Comparison of ENCODE assay signal across 13 mouse cellular contexts in the genomic region with DNA sequence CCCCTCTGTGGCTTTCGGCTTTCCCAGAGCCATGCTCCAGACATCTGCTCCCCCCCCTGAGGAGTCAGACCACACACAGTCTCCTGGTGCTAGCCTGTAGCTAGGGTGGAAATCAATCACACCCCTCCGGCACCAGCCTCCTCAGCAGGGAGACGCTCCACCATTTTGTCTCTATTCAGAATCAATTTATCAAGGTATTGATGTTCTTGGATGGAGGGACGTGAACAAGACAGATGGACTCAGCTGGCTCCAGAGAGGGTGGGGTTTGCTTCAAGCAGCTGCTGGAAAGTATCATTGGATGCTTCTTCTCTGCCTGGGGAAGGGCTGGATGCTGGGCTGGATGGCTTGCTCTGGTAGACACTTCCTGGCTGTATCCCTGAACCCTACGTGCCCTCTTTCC.
DNase-seq lines count a peak whose midpoint lies in the region; ATAC-seq and TF ChIP-seq lines count a peak whose summit lies in the region.
"Had no signal": no experiment of that assay in that cellular context is flagged by ENCODE, and none has a peak within 500 bp of the region (broad histone marks: within the 10 kb centered on the region; RNA-seq: fewer than 3 reads in every experiment).

No protein-coding gene starts in this region.

- peaks cover 9% of the 10 kb centered on the region for H3K4me1 ChIP-seq in ES-Bruce4 (ENCODE audit: control insufficient read depth, insufficient read depth, low read length)
- H3K4me1 ChIP-seq in embryonic facial prominence, embryonic 14.5 days (ENCODE audit: control insufficient read depth, insufficient read depth, low read length): 0 out of 2 replicates have a peak, but pooled peaks cover 6% of the 10 kb centered on the region
- H3K4me1 ChIP-seq: heart, embryonic 10.5 days had no signal

- peak; percentile 97 for TF ChIP-seq EP300 in ES-Bruce4 (IDR thresholded peaks at IDR 0.05; ENCODE audit: insufficient read depth, low read depth, low read length)

- no peak overlapping the region for H3K4me2 ChIP-seq in embryonic facial prominence, embryonic 14.5 days (ENCODE audit: low read depth, low read length)
- H3K4me2 ChIP-seq: limb, embryonic 13.5 days had no signal

- no peak for ATAC-seq in embryonic facial prominence, embryonic 14.5 days (ENCODE audit: low read depth)
- ATAC-seq in cerebellum, adult (ENCODE audit: insufficient number of reproducible peaks, low FRiP score, low TSS enrichment): no peak
- ATAC-seq: midbrain, embryonic 16.5 days had no signal

- no peak overlapping the region for H3K4me3 ChIP-seq in ES-Bruce4 (ENCODE audit: low read depth, low read length)
- H3K4me3 ChIP-seq in embryonic facial prominence, embryonic 14.5 days (ENCODE audit: low read depth, low read length): no peak overlapping the region
- H3K4me3 ChIP-seq: heart, embryonic 10.5 days; limb, embryonic 13.5 days had no signal

- no peaks in the 10 kb centered on the region for H3K36me3 ChIP-seq in ES-Bruce4 (ENCODE audit: control insufficient read depth, insufficient read depth, low read length, poor library complexity, severe bottlenecking)
- H3K36me3 ChIP-seq in embryonic facial prominence, embryonic 14.5 days (ENCODE audit: control insufficient read depth, insufficient read depth, low read length): no peaks in the 10 kb centered on the region
- H3K36me3 ChIP-seq: heart, embryonic 10.5 days; limb, embryonic 13.5 days had no signal

- peak overlapping the region; percentile 89 for H3K27ac ChIP-seq in ES-Bruce4 (ENCODE audit: insufficient read depth, low read length)
- no peak overlapping the region for H3K27ac ChIP-seq in embryonic facial prominence, embryonic 14.5 days (replicated peaks; ENCODE audit: low read depth, low read length)
- H3K27ac ChIP-seq: heart, embryonic 10.5 days; limb, embryonic 13.5 days had no signal

- no peak overlapping the region for H3K9ac ChIP-seq in ES-Bruce4 (ENCODE audit: low read depth, poor library complexity, severe bottlenecking)
- H3K9ac ChIP-seq in embryonic facial prominence, embryonic 14.5 days (ENCODE audit: low read depth, low read length): no peak overlapping the region
- H3K9ac ChIP-seq: limb, embryonic 13.5 days had no signal

- 38% methylated on average over 5 of the region's 5 CpGs for WGBS in embryonic facial prominence, embryonic 14.5 days

- peak; percentile 21 for DNase-seq in kidney, postnatal 10 days
- no peak for DNase-seq in kidney, adult 9 months
- DNase-seq in embryonic facial prominence, embryonic 14.5 days (ENCODE audit: low spot score): peak; percentile 4
- DNase-seq in mesoderm, embryonic 11.5 days (ENCODE audit: low read depth, low spot score): peak; percentile 72
- no peak for DNase-seq in gastrocnemius, postnatal 14 days
- no peak for DNase-seq in urinary bladder, adult 18-20 months (ENCODE audit: low spot score in 2 of 2)
- DNase-seq: kidney, adult 11 months; lung, adult 18-20 months had no signal

- no peaks in the 10 kb centered on the region; the same call in 1 of the 2 replicates for H3K9me3 ChIP-seq in ES-Bruce4 (replicated peaks; ENCODE audit: control insufficient read depth, insufficient read depth, low read length, poor library complexity, severe bottlenecking)
- H3K9me3 ChIP-seq in embryonic facial prominence, embryonic 14.5 days (ENCODE audit: control insufficient read depth, low read length): no peaks in the 10 kb centered on the region
- H3K9me3 ChIP-seq: heart, embryonic 10.5 days; limb, embryonic 13.5 days had no signal

- no peaks in the 10 kb centered on the region for H3K27me3 ChIP-seq in ES-Bruce4 (ENCODE audit: control insufficient read depth, insufficient read depth, low read length, poor library complexity, severe bottlenecking)
- H3K27me3 ChIP-seq in embryonic facial prominence, embryonic 14.5 days (replicated peaks; ENCODE audit: control insufficient read depth, insufficient read depth, low read length): no peaks in the 10 kb centered on the region

- TF ChIP-seq CTCF in ES-Bruce4 (IDR thresholded peaks at IDR 0.05; ENCODE audit: low read depth, low read length): no peak

- no peak for TF ChIP-seq POLR2A in ES-Bruce4 (IDR thresholded peaks at IDR 0.05; ENCODE audit: insufficient read depth, low read length)

- intact Hi-C loops in gastrocnemius, postnatal 14 days (cut with DNase I; ENCODE audit: low total_unique reads): no loop called here

Comparison
In these comparisons a context has a peak if more than half of its experiments do, and no peak if none do; other contexts are left out.
1. DNase-seq: peak in kidney, postnatal 10 days (single experiment), embryonic facial prominence, embryonic 14.5 days (single experiment) and mesoderm, embryonic 11.5 days (single experiment); none in kidney, adult 9 months (single experiment), gastrocnemius, postnatal 14 days (single experiment) and urinary bladder, adult 18-20 months (0 of 2).